Mouse (Mus musculus) heart, embryonic 15.5 days (tissue): ENCODE data around the gene Etnk1. TPM values are rescaled to one million over a fixed set of nuclear protein-coding genes. Genes with fewer than 3 reads are reported as not detected.
"Not testable (repeated sequence)": the region's sequence is repeated elsewhere in the genome, so short reads cannot be mapped to it uniquely, and the experiment has no call there.

ENCODE experiments used
- ATAC-seq: fragments of 200-750 bp; cut with Nextera tagmentation; replicated peaks from 2 replicates; pipeline ENCODE4 v1.8.0; 2017; ENCODE audit warnings: low read depth, moderate TSS enrichment; ENCODE audit not compliant: insufficient number of reproducible peaks, insufficient read depth, low FRiP score
- H3K27ac ChIP-seq: fragments of 300-500 bp; sonication (generic); 2 replicates; pipeline ENCODE4 v1.5.1; 2015; ENCODE audit warnings: mild to moderate bottlenecking, inconsistent platforms
- H3K27me3 ChIP-seq: fragments of 300-500 bp; sonication (generic); 2 replicates; pipeline ENCODE4 v1.6.1; 2015; ENCODE audit warnings: inconsistent platforms
- H3K36me3 ChIP-seq: fragments of 300-500 bp; sonication (generic); 2 replicates; pipeline ENCODE4 v1.6.1; 2015; ENCODE audit warnings: mild to moderate bottlenecking, inconsistent platforms
- H3K4me1 ChIP-seq: fragments of 300-500 bp; sonication (generic); replicated peaks from 2 replicates; pipeline ENCODE4 v1.6.1; 2015; ENCODE audit warnings: inconsistent platforms
- H3K4me2 ChIP-seq: fragments of 300-500 bp; sonication (generic); 2 replicates; pipeline ENCODE4 v1.6.1; 2015; ENCODE audit warnings: inconsistent platforms, mild to moderate bottlenecking, moderate library complexity
- H3K4me3 ChIP-seq: fragments of 300-500 bp; sonication (generic); 2 replicates; pipeline ENCODE4 v1.5.1; 2015; ENCODE audit warnings: mild to moderate bottlenecking, inconsistent platforms
- H3K9ac ChIP-seq: fragments of 300-500 bp; sonication (generic); 2 replicates; pipeline ENCODE4 v1.6.1; 2015; ENCODE audit warnings: mild to moderate bottlenecking, inconsistent platforms
- H3K9me3 ChIP-seq: fragments of 300-500 bp; sonication (generic); replicated peaks from 2 replicates; pipeline ENCODE4 v1.6.1; 2016; ENCODE audit warnings: inconsistent platforms
- WGBS: fragments of 180-500 bp; shearing (Covaris S2); methylation state at CpG from one replicate; pipeline ENCODE4 v1.1.7; 2015; ENCODE audit warnings: mixed read lengths; 5-methylcytosine and 5-hydroxymethylcytosine counted together
- polyA plus RNA-seq: library from polyadenylated mRNA; unstranded; fragments of >200 nt; fragmentation: Nextera tagmentation; extraction: Ambion mirVana; gene quantifications from 2 replicates; pipeline ENCODE4 v1.2.1, GENCODE M21; 2015

The Etnk1 gene
- polyA plus RNA-seq, 1 experiment from 2014 or later, result 10.8 TPM

DNA sequence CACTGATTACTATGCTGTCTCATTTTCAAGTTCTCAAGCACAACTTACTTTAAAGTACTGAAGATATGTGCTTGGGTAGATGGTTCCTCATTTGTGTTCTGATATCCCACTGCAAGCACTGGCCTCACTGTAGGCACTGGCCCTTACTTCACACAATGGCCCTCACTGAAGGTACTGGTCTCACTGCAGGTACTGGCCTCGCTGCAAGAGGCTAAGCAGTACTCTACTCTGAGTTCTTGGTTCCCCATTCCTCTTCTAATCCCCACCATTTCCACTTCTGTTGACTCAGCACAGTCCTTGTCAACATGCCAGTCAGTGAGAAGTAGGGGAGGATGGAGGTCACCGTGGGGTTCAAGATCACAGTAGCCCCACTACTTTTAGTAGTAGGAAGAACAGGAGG, 27.6 kb upstream of the Etnk1 start:
- no peak overlapping the region for H3K27ac ChIP-seq
- H3K9ac ChIP-seq, result no peak overlapping the region
- H3K27me3 ChIP-seq, result no peaks in the 10 kb centered on the region
- ATAC-seq, result no peak
- WGBS, result 75% methylated on average over 2 of the region's 2 CpGs
- H3K4me2 ChIP-seq, result no peak overlapping the region
- no peaks in the 10 kb centered on the region for H3K36me3 ChIP-seq
- no peaks in the 10 kb centered on the region for H3K4me1 ChIP-seq
- no peak overlapping the region for H3K4me3 ChIP-seq
- H3K9me3 ChIP-seq, result no peaks in the 10 kb centered on the region

DNA sequence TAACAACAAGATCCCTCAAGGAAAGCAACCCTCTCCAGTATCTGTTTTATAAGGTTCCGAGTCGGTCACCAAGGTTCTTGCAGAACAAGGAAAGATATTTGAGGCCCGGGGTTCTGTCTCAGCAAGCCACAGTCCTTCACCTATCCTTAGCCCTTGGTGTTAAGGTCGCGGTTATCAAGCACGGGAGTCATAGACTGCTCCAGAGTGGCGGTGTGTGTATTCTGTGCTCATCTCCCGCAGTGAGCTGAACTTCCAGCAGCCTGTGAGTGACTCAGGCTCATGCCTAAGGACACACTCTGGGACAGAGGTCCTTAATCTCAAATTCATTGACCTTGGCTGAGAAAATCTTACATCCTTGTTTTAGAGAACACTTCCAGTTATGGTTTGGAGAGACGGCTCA, 26.1 kb upstream of the Etnk1 start:
- H3K36me3 ChIP-seq, result no peaks in the 10 kb centered on the region
- no peak for ATAC-seq
- H3K4me1 ChIP-seq, result no peaks in the 10 kb centered on the region
- H3K27me3 ChIP-seq, result no peaks in the 10 kb centered on the region
- no peak overlapping the region for H3K9ac ChIP-seq
- H3K4me2 ChIP-seq, result no peak overlapping the region
- H3K27ac ChIP-seq, result no peak overlapping the region
- WGBS, result 72% methylated on average over 9 of the region's 9 CpGs
- H3K4me3 ChIP-seq, result no peak overlapping the region
- no peaks in the 10 kb centered on the region for H3K9me3 ChIP-seq

GRCm38 (mm10) chr6:143141624-143142592, 25.1 kb upstream of the Etnk1 start:
- H3K27me3 ChIP-seq, H3K27ac ChIP-seq, H3K4me3 ChIP-seq, ATAC-seq, H3K9me3 ChIP-seq, H3K4me1 ChIP-seq, H3K9ac ChIP-seq, H3K4me2 ChIP-seq, H3K36me3 ChIP-seq: not testable (repeated sequence)
- WGBS, result 80% methylated on average over 10 of the region's 10 CpGs

DNA sequence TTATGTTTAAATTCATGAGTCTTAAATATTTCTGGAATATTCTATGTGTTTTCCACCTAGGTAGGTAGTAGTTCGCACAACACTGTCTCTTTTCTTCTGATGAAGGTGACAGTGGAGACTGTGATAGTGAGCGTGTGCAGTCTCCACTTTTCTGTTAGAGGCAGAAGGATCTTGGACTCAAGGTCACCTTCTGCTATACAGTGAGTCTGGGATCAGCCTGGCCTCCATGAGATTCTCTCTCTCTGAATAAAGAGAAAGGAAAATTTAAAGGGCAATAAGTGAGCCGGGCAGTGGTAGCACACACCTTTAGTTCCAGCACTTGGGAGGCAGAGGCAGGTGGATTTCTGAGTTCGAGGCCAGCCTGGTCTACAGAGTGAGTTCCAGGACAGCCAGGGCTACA, 24.2 kb upstream of the Etnk1 start:
- ATAC-seq, result no peak
- H3K36me3 ChIP-seq, result no peaks in the 10 kb centered on the region
- H3K27ac ChIP-seq, result no peak overlapping the region
- H3K27me3 ChIP-seq, result no peaks in the 10 kb centered on the region
- H3K9ac ChIP-seq, result no peak overlapping the region
- H3K4me1 ChIP-seq, result no peaks in the 10 kb centered on the region
- 87% methylated on average over 4 of the region's 4 CpGs for WGBS
- no peak overlapping the region for H3K4me3 ChIP-seq
- H3K9me3 ChIP-seq, result no peaks in the 10 kb centered on the region
- no peak overlapping the region for H3K4me2 ChIP-seq

- ATAC-seq, result no peak
- H3K9me3 ChIP-seq, result no peaks in the 10 kb centered on the region
- H3K9ac ChIP-seq, result no peak overlapping the region
- no peaks in the 10 kb centered on the region for H3K4me1 ChIP-seq
- peak overlapping the region; percentile 65 for H3K4me2 ChIP-seq
- no peak overlapping the region for H3K27ac ChIP-seq
- H3K4me3 ChIP-seq, result peak overlapping the region; percentile 42; the same call in 1 of the 2 replicates
- H3K27me3 ChIP-seq, result no peaks in the 10 kb centered on the region
- 79% methylated on average over 9 of the region's 9 CpGs for WGBS
- no peaks in the 10 kb centered on the region for H3K36me3 ChIP-seq
Measured at GRCm38 (mm10) chr6:143143321-143143720, 23.7 kb upstream of the Etnk1 start.

DNA sequence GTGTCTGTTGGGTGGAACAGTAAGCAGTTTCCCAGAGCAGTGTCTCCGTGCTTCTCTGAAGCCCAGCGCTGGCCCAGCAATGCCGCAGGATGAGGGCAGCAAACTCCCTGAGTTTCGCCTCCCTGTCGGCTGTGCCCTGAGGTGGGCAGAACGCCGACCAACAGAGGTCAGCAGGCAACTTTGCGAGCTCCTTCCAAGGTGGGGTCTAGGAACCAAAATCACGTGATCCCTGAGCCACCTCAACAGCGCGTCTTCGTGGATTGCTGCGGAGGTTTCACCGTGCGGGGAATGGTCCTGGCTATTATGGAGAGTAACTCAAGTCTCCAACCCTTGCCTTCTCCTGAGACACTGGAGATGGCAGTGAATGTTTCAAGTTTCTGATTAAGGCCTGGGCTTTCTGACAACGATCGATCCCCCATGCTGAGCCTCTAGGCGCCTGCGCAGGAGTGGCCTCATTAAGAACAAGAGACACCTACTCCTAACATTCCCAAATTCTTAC, 23.2 kb upstream of the Etnk1 start:
- 16% methylated on average over 19 of the region's 19 CpGs for WGBS
- no peaks in the 10 kb centered on the region; the same call in 1 of the 2 replicates for H3K4me1 ChIP-seq
- H3K27ac ChIP-seq, result no peak overlapping the region
- H3K27me3 ChIP-seq, result no peaks in the 10 kb centered on the region
- no peak for ATAC-seq
- no peaks in the 10 kb centered on the region for H3K9me3 ChIP-seq
- peak overlapping the region; percentile 65 for H3K4me2 ChIP-seq
- no peaks in the 10 kb centered on the region for H3K36me3 ChIP-seq
- H3K9ac ChIP-seq, result peak overlapping the region; percentile 32
- H3K4me3 ChIP-seq, result peak overlapping the region; percentile 42

DNA sequence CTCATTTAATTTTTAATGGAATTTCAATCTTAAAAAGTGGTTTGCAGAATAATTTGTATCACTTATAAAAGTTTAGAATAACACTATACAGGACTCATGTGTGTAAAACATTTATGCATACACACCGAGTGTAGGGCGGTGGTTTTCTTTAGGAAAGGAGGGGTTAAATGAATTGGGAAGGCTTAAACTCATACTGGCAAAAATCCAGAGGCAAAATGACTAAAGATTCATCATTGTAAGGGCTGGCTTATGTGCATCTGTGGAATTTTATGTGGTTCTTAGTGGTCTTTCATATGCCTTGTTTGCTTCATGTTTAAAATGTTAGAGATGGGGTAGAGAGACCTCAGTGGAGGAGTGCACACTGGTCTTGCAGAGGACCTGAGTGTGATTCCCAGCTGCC, 22.5 kb upstream of the Etnk1 start:
- WGBS, result 82% methylated on average over 2 of the region's 2 CpGs
- Histone ChIP-seq H3K9ac (no peak overlapping the region), H3K9me3 (no peaks in the 10 kb centered on the region), H3K27ac (no peak overlapping the region), H3K4me1 (no peaks in the 10 kb centered on the region; the same call in 1 of the 2 replicates), H3K36me3 (no peaks in the 10 kb centered on the region), H3K4me2 (no peak overlapping the region), H3K27me3 (no peaks in the 10 kb centered on the region), H3K4me3 (no peak overlapping the region)
- ATAC-seq, result no peak

- Histone ChIP-seq H3K36me3 (no peaks in the 10 kb centered on the region), H3K4me3 (no peak overlapping the region), H3K27ac (no peak overlapping the region), H3K27me3 (no peaks in the 10 kb centered on the region), H3K4me1 (no peaks in the 10 kb centered on the region; the same call in 1 of the 2 replicates), H3K4me2 (no peak overlapping the region), H3K9me3 (no peaks in the 10 kb centered on the region), H3K9ac (no peak overlapping the region)
- WGBS, result 72% methylated on average over 7 of the region's 7 CpGs
- no peak for ATAC-seq
Measured at GRCm38 (mm10) chr6:143145051-143145450, 22.0 kb upstream of the Etnk1 start.

- Histone ChIP-seq H3K27ac (no peak overlapping the region), H3K9ac (no peak overlapping the region), H3K4me1 (no peaks in the 10 kb centered on the region; the same call in 1 of the 2 replicates), H3K27me3 (no peaks in the 10 kb centered on the region), H3K4me2 (no peak overlapping the region), H3K36me3 (no peaks in the 10 kb centered on the region), H3K9me3 (no peaks in the 10 kb centered on the region), H3K4me3 (no peak overlapping the region)
- WGBS, result 49% methylated on average over 8 of the region's 8 CpGs
- no peak for ATAC-seq
Measured at GRCm38 (mm10) chr6:143146756-143147155, 20.3 kb upstream of the Etnk1 start.

- H3K36me3 ChIP-seq, result no peaks in the 10 kb centered on the region
- H3K4me3 ChIP-seq, result no peak overlapping the region
- no peaks in the 10 kb centered on the region for H3K27me3 ChIP-seq
- ATAC-seq, result no peak
- H3K9me3 ChIP-seq, result no peaks in the 10 kb centered on the region
- no peak overlapping the region for H3K9ac ChIP-seq
- H3K4me1 ChIP-seq, result peaks cover 4% of the 10 kb centered on the region; the same call in 1 of the 2 replicates
- no peak overlapping the region for H3K4me2 ChIP-seq
- no peak overlapping the region for H3K27ac ChIP-seq
Measured at GRCm38 (mm10) chr6:143148868-143149267, 18.2 kb upstream of the Etnk1 start.

GRCm38 (mm10) chr6:143149766-143150291, 17.2 kb upstream of the Etnk1 start:
- Histone ChIP-seq H3K4me1 (peaks cover 8% of the 10 kb centered on the region), H3K4me3 (no peak overlapping the region), H3K9ac (no peak overlapping the region), H3K27ac (no peak overlapping the region), H3K9me3 (no peaks in the 10 kb centered on the region), H3K36me3 (no peaks in the 10 kb centered on the region), H3K27me3 (no peaks in the 10 kb centered on the region), H3K4me2 (no peak overlapping the region)
- WGBS, result 40% methylated on average over 5 of the region's 5 CpGs
- ATAC-seq, result no peak
